Mouse (Mus musculus): ENCODE data around the gene Ltv1.

The Ltv1 gene

GRCm38 (mm10) chr10:13192731-13193351 lies at the start of gene Ltv1:
Gene Ltv1, minus strand, starts transcription at chr10:13193168.
- DNase-seq (ENCODE audit: low spot score in 2 of 2), result peak; percentile 92 to 94

DNA sequence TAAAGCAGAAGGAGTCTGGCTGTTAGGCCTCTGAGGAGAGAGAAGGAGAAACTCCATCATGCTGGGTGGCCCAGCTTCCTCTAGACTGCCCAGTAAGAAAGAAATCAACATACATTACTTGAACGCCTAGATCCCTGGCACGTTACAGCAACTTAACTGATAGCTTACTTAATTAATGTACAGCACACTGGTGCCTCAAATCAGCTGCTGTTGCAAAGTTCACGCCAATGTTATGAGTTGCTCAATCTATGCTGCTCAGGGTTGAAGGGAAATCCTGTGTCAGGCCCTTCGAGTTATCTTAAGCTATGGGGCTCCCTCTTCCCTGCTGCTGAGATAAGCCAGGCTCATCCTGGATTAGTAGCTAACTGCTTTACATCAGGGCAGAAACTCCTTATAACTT lies 47.5 kb upstream of the Ltv1 start:
- DNase-seq (ENCODE audit: low spot score in 2 of 2), result no peak

DNA sequence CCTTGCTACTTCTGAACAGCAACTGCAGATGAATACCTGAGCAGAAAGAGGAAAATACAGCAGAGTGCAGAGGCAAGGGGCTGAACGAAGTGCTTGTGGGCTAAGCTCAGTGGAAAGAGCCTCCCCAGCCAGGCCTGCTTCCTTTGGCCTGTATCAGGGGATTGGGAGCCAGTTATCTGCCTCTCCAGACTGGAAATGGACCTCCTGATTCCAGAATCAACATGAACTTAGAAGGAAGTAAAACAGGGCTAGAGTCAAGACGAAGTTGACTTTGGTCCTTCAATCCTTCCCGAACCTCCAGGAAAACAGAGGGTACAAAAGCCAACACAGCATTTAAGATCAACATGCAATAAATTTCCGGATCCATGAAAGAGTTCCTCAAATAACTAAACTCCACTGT lies 45.2 kb upstream of the Ltv1 start:
- DNase-seq (ENCODE audit: low spot score in 2 of 2), result no peak

GRCm38 (mm10) chr10:13236866-13237265 lies 43.9 kb upstream of the Ltv1 start:
- DNase-seq (ENCODE audit: low spot score in 2 of 2), result no peak

- DNase-seq (ENCODE audit: low spot score in 2 of 2), result no peak
Measured at GRCm38 (mm10) chr10:13234503-13234902, 41.5 kb upstream of the Ltv1 start.

GRCm38 (mm10) chr10:13233941-13234340 lies 41.0 kb upstream of the Ltv1 start:
- DNase-seq (ENCODE audit: low spot score in 2 of 2), result no peak

DNA sequence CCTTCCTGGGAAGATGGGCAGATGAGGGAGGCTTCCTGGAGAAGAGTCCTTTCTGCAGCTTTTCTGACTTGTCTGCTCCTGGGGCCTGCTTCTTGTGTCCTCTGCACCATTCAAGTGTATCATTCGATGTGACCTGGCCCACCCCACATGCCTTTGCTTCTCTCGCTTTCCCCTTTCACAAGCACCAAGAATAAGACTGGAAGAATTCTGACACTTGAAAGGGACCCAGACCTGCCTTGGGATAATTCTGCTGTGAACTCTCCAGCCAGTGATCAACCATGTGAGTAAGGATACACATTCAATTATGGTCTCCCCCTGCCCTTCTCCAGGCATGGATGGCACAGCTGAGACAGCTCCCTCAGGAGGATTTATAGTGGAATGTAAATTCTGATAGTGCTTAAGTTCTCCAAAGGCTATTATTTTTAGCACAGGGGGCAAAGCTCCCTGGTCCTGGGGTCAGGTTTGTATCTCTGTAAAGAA lies 40.2 kb upstream of the Ltv1 start:
- DNase-seq (ENCODE audit: low spot score in 2 of 2), result no peak

GRCm38 (mm10) chr10:13232443-13233142 lies 39.6 kb upstream of the Ltv1 start:
- no peak for DNase-seq (ENCODE audit: low spot score in 2 of 2)

- DNase-seq (ENCODE audit: low spot score in 2 of 2), result no peak
Measured at GRCm38 (mm10) chr10:13230716-13231115, 37.7 kb upstream of the Ltv1 start.

- no peak for DNase-seq (ENCODE audit: low spot score in 2 of 2)
Measured at GRCm38 (mm10) chr10:13225377-13226063, 32.6 kb upstream of the Ltv1 start.

DNA sequence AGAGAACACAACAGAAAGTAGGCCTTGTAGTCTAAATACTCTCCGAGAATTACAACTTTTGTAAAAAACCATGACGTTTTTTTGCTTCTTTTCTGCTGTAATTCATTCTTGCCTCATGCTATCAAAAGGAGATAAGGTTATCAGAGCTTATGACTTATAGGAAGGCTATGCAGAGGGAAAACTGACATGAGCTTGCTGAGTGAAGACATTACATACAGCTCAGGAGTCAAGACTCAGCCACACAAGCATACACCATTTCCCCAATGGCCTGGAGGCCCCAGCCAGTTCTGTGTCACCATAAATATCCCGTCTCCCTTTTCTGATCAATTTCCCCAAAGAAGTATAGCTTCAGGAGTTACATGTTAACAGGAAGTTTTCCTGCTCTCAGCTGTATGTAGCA lies 29.2 kb upstream of the Ltv1 start:
- no peak for DNase-seq (ENCODE audit: low spot score in 2 of 2)

DNA sequence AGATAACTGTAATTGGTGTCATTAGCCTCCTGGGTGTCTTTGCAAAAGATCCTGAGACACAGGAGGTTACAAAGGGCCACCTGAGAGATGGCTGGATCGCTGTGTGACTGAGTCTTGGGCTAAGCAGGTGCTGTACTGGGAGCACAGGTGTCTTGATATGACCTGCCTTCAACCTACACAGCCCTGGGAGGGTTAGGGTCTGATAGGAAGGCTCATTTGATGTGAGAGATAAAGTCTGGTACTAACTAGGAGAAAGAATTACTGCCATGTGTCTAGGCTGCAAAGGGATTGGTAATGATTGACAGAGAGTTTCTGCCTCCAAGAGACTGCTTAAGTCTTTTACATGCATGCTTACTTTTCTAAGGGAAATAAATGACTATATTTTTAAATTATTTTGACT lies 27.1 kb upstream of the Ltv1 start:
- DNase-seq (ENCODE audit: low spot score in 2 of 2), result no peak

DNA sequence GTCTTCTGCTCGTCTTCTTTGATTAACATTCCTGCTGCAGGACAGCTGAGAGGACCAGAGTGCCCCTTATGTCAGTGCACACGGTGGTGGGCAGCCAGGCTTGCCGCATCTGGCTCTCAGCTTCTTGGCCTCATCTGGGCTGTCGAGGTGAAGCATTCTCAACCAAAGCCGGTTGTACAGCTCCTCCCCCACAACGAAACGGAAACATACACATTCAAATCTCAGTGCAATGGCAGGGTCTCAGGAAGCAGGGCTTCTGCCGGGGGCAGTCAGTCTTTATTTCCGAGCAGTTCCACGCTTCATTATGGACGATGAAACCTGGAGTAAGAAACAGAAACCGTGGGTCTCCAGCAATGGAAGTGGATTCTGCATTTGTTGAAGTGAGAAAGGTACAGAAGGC lies 21.0 kb upstream of the Ltv1 start:
- DNase-seq (ENCODE audit: low spot score in 2 of 2), result no peak

GRCm38 (mm10) chr10:13212829-13213228 lies 19.9 kb upstream of the Ltv1 start:
- DNase-seq (ENCODE audit: low spot score in 2 of 2), result no peak

GRCm38 (mm10) chr10:13212326-13212725 lies 19.4 kb upstream of the Ltv1 start:
- no peak for DNase-seq (ENCODE audit: low spot score in 2 of 2)

DNA sequence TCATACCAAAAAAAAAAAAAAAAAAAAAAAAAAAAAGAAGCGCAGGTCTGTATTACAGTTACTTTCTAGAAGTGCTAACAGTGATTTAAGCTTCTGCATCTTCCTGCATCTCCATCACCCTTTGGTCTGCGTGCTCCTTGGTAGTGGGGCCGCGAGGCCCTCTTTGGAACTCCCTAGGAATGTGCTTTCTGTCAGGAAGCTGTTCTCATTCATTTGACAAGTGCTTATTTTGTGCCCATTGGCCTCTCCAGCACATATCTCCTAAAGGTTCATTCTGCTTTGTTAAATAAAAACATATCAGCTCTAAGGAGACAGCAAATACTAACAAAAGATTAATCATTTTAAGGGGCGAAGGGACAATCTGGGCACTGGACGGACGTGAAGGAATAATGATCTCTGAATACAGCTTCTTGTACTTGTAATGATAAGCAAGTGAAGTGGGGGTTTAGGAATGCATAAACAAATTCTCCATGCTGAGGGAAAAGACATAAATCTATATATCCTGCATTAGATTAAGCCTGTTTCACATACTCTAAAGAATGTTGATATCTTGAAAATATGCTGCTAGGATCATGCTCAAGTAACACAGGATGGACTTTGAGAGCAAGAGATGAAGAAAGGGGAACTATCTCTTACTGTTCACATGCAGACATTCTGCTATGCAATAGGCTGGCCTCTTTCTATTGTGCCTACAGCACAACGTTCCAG lies 17.1 kb upstream of the Ltv1 start:
- DNase-seq (ENCODE audit: low spot score in 2 of 2), result no peak

GRCm38 (mm10) chr10:13209506-13209905 lies 16.5 kb upstream of the Ltv1 start:
- no peak for DNase-seq (ENCODE audit: low spot score in 2 of 2)

DNA sequence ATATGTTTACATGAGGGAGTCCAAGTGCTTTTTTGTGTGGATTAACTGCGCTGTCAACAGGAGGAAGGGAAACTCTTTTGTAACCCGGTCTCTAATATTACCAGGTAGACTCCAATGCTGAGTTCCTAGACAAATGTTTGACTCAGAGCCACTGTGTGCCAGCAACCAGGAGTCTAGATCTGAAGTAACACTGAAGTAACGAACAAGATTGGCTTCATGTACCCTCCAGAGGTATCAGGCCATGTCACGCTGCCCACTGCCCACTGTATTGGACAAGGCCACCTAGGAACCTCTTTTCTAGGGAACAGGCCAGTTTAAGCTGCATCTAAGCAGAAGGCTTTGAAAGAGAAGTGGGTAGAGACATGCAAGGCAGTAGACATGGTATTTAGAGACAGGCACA lies 16.1 kb upstream of the Ltv1 start:
- DNase-seq (ENCODE audit: low spot score in 2 of 2), result no peak

GRCm38 (mm10) chr10:13201741-13202293 lies 8.8 kb upstream of the Ltv1 start:
- DNase-seq (ENCODE audit: low spot score in 2 of 2), result no peak

- DNase-seq (ENCODE audit: low spot score in 2 of 2), result no peak
Measured at GRCm38 (mm10) chr10:13200862-13201261, 7.9 kb upstream of the Ltv1 start.

- DNase-seq (ENCODE audit: low spot score in 2 of 2), result no peak
Measured at GRCm38 (mm10) chr10:13199234-13199633, 6.3 kb upstream of the Ltv1 start.
